Mouse (Mus musculus): ENCODE results near the gene Apbb2.
"Not testable (repeated sequence)": the region's sequence is repeated elsewhere in the genome, so short reads cannot be mapped to it uniquely, and the experiment has no call there.

Gene Apbb2

DNA sequence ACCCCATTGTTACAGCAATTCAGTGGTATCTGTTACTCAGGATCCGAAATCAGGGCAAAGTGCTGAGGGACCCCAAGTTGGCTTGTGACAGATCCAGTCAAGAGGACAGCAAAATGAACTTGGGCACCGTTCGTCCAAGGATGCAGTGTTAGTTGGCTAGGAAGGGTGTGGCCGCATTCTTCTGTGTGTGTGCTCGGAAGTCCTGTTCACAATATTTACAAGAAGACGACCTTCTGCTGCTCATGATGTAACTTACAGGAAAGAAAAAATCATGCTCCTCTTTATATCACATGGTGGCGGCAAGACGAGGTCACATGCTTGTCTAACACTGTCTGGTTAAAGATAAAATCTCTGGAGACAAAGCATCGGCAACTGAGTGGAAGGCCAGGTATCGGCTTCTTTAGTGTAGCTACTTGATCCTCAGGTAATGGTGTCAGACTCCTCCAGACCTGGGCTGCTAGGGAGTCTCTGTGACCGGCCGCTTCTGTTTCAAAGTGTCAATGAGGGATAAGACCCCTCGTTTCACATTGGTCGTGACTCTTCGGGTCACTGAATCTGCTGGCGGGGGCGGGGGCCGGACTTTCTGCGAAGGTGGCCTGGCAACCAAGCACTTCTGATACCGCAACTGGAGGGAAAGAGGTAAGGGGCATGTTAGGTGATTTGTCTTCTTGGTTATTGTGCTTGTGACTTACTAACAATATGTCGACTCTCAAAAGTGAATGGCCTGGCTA, 316.3 kb downstream of the Apbb2 start:
- DNase-seq (ENCODE audit: low read depth, low spot score), result no peak

- no peak for DNase-seq (ENCODE audit: low read depth, low spot score)
Observed at GRCm38 (mm10) chr5:66300576-66300975, 318.0 kb downstream of the Apbb2 start.

GRCm38 (mm10) chr5:66298856-66299255, 319.7 kb downstream of the Apbb2 start:
- DNase-seq (ENCODE audit: low read depth, low spot score), result no peak

DNA sequence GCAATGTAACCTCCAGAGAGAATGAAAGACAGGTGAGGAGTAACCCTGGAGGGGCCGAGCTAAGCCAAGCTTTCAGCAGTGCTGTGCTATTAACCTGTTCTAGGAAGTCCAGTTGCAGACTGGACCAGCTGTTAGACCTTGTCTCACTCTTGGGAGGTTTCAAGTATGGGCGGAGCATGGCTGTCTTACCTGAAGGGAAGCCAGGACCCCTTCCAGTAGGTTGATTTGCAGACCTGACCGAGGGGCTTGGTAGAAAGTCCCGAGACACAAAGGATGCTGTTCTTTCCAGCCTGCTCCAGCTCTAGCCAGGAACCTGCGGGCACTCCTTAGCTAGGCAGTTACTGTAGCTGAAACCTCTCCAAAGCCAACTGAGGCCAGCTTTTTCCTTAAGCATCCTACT, 322.5 kb downstream of the Apbb2 start:
- DNase-seq (ENCODE audit: low read depth, low spot score), result no peak

GRCm38 (mm10) chr5:66294952-66295351, 323.6 kb downstream of the Apbb2 start:
- DNase-seq (ENCODE audit: low read depth, low spot score), result no peak

GRCm38 (mm10) chr5:66294106-66294625, 324.4 kb downstream of the Apbb2 start:
- DNase-seq (ENCODE audit: low read depth, low spot score), result no peak

DNA sequence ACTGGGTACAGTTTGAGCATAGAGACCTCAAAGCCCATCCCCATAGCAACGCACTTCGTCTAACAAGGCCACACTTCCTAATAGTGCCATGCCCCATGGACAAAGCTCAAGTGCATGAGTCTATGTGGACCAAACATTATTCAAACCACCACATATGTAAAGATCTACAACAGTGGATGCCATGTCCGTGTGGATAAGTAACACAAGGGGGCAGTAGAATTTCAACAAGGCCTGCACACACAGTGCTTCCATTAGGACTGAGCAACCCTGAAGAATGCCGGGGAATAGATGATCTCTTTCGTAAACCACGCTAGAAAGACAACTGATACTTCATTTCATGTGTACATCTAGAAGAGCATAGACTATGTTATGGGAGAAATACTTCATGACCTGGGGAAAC, 337.8 kb downstream of the Apbb2 start:
- DNase-seq (ENCODE audit: low read depth, low spot score), result peak; percentile 24

GRCm38 (mm10) chr5:66279650-66280049, 338.9 kb downstream of the Apbb2 start:
- no peak for DNase-seq (ENCODE audit: low read depth, low spot score)

DNA sequence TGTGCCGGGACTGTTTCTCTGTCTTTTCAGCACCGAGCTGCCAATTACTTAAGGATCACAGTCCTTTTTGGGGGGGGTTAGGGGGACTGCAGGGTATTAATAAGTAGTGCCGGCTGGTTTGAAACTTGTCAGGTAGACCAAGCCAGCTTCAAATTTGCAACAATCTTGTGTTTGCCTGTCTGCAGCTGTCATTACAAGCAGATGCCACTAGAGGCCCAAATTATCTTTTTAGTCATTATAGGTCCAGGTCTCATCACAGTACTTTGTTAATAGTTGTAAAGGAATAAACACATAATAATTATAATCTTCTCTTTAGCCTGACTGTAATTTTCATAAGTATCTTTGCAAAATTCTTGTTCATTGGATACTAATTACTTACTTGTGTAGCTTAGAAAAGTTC, 344.2 kb downstream of the Apbb2 start:
- no peak for DNase-seq (ENCODE audit: low read depth, low spot score)

DNA sequence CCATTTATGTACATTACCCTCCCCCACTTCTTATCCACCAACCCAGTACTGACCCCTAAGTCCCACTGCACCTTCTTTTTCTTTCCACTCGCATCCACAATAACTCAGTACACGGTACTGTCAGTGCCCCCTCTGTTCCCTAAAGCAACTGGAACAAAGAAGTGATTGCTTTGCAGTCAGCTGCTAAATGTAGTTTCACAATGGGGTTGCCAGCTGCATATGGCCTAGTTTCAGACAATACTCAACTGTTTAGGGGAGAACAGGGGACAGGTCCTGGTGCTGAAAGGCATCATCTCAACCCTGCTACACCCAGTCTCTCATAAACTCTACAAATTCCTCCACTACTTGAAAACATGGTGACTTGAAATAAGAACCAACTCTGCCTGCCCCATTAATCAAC, 347.4 kb downstream of the Apbb2 start:
- peak; percentile 42 for DNase-seq (ENCODE audit: low read depth, low spot score)

DNA sequence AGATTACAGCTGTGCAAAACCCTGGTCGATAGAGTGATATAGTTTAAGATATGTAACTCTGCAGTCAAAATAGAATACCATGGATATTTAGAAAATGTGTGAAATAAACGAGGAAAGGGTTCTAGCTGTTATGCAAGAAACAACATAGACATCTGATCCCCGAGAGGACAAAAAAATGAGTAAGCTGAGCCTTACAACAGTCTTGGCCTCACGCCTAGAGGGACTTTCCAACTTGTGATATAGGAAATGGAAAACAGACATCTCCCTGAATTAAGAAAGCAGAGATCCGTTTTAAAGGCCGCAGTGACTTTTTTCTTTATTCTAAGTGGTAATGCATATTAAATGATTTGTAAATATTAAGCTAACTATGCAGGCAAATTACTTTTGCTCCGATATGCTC, 349.0 kb downstream of the Apbb2 start:
- DNase-seq (ENCODE audit: low read depth, low spot score), result peak; percentile 97

DNA sequence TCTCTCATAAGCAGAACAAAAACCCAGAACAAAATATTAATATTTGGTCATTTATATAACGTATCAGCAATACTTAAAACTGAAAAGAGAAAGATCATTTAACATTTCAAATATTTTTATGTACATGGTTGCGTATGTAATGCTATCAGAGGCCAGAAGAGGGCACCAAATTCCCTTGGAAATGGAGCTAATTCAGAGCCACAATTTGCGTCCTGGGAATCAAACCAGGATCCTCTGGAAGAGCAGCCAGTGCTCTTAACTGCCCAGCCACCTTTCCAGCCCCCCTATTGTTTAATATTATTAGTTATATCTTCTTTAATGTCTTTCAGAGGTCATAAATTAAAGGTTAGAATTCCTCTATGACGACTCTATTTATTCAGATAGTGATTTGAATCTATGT, 355.2 kb downstream of the Apbb2 start:
- DNase-seq (ENCODE audit: low read depth, low spot score), result peak; percentile 76

- DNase-seq (ENCODE audit: low read depth, low spot score), result no peak
Observed at GRCm38 (mm10) chr5:66262475-66262874, 356.1 kb downstream of the Apbb2 start.

GRCm38 (mm10) chr5:66259756-66260448, 358.7 kb downstream of the Apbb2 start, which contains the start of gene Nsun7:
TSS of gene Nsun7 (plus strand) at chr5:66259897.
- DNase-seq (ENCODE audit: low read depth, low spot score), result peak; percentile 70

- not testable (repeated sequence) for DNase-seq (ENCODE audit: low read depth, low spot score)
Observed at GRCm38 (mm10) chr5:66259431-66259755, 359.2 kb downstream of the Apbb2 start.

GRCm38 (mm10) chr5:66259000-66259399, 359.6 kb downstream of the Apbb2 start:
- DNase-seq (ENCODE audit: low read depth, low spot score), result peak; percentile 25

DNA sequence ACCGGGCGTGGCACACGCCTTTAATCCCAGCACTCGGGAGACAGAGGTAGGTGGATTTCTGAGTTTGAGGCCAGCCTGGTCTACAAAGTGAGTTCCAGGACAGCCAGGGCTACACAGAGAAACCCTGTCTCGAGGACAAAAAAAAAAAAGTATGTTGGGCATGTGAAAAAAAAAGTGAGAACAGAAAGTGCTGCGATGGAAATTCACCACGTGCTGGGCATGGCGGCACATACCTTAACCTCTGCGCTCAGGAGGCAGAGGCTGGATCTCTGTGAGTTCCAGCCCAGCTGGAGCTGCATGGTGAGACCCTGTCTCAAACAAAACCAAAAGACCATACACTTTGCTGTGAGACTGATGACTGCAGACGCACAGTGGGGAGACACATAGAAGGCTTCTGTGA, 363.5 kb downstream of the Apbb2 start:
- DNase-seq (ENCODE audit: low read depth, low spot score), result no peak

GRCm38 (mm10) chr5:66253219-66253618, 365.4 kb downstream of the Apbb2 start:
- DNase-seq (ENCODE audit: low read depth, low spot score), result no peak

Data from 3T3-L1 (cell line).